Mouse (Mus musculus) spleen, embryonic (tissue): ENCODE results near the gene Gm20834.
"Not testable (repeated sequence)": the region's sequence is repeated elsewhere in the genome, so short reads cannot be mapped to it uniquely, and the experiment has no call there.

Source experiments
- CTCF ChIA-PET: fragments of 350-600 bp; sonication (Branson Sonifier 250); formaldehyde crosslinking; loops from one replicate; lab custom pipeline; 2022; lab: Charles Lee

Gene Gm20834

GRCm38 (mm10) chrY:10324489-10324888 lies at the start of gene Gm20834:
Gene Gm20834, minus strand, starts transcription at chrY:10324589.
- CTCF ChIA-PET, result not testable (repeated sequence)
